Mouse (Mus musculus) midbrain, embryonic 13.5 days (tissue): Measurements from ENCODE around the gene Hmcn2. TPM values are rescaled to one million over a fixed set of nuclear protein-coding genes. Genes with fewer than 3 reads are reported as not detected.

Source experiments
- ATAC-seq: fragments of 200-750 bp; cut with Nextera tagmentation; 2 replicates; pipeline ENCODE4 v1.8.0; 2017; ENCODE audit warnings: mild to moderate bottlenecking, moderate TSS enrichment, moderate library complexity
- H3K27ac ChIP-seq: fragments of 300-500 bp; sonication (generic); 2 replicates; pipeline ENCODE4 v1.5.1; 2015; ENCODE audit warnings: inconsistent platforms, mild to moderate bottlenecking, moderate library complexity
- H3K27me3 ChIP-seq: fragments of 300-500 bp; sonication (generic); 2 replicates; pipeline ENCODE4 v1.6.1; 2015; ENCODE audit warnings: mild to moderate bottlenecking, inconsistent platforms
- H3K36me3 ChIP-seq: fragments of 300-500 bp; sonication (generic); 2 replicates; pipeline ENCODE4 v1.6.1; 2015; ENCODE audit warnings: mild to moderate bottlenecking, inconsistent platforms
- H3K4me1 ChIP-seq: fragments of 300-500 bp; sonication (generic); replicated peaks from 2 replicates; pipeline ENCODE4 v1.6.1; 2015; ENCODE audit warnings: inconsistent platforms
- H3K4me2 ChIP-seq: fragments of 300-500 bp; sonication (generic); replicated peaks from 2 replicates; pipeline ENCODE4 v1.6.1; 2015; ENCODE audit warnings: moderate library complexity, mild to moderate bottlenecking, inconsistent platforms
- H3K4me3 ChIP-seq: fragments of 300-500 bp; sonication (generic); replicated peaks from 2 replicates; pipeline ENCODE4 v1.5.1; 2015; ENCODE audit warnings: mild to moderate bottlenecking, inconsistent platforms
- H3K9ac ChIP-seq: fragments of 300-500 bp; sonication (generic); replicated peaks from 2 replicates; pipeline ENCODE4 v1.6.1; 2015; ENCODE audit warnings: mild to moderate bottlenecking, inconsistent platforms
- H3K9me3 ChIP-seq: fragments of 300-500 bp; sonication (generic); 2 replicates; pipeline ENCODE4 v1.6.1; 2016; ENCODE audit warnings: mild to moderate bottlenecking, inconsistent platforms
- WGBS: fragments of 180-500 bp; shearing (Covaris S2); methylation state at CpG from one replicate; pipeline ENCODE4 v1.1.7; 2015; 5-methylcytosine and 5-hydroxymethylcytosine counted together
- polyA plus RNA-seq: library from polyadenylated mRNA; unstranded; fragments of >200 nt; fragmentation: Nextera tagmentation; extraction: Ambion mirVana; gene quantifications from 2 replicates; pipeline ENCODE4 v1.2.1, GENCODE M21; 2015

Gene Hmcn2
- polyA plus RNA-seq, 1 experiment from 2014 or later: 0.15 TPM

- 0 out of 2 replicates have a peak, but pooled peaks cover 4% of the 10 kb centered on the region for H3K4me1 ChIP-seq
- no peaks in the 10 kb centered on the region for H3K36me3 ChIP-seq
- 72% methylated on average over 6 of the region's 6 CpGs for WGBS
- no peaks in the 10 kb centered on the region for H3K27me3 ChIP-seq
- H3K9ac ChIP-seq: no peak overlapping the region
- no peak for ATAC-seq
- H3K4me3 ChIP-seq: no peak overlapping the region
- H3K9me3 ChIP-seq: no peaks in the 10 kb centered on the region
- no peak overlapping the region for H3K4me2 ChIP-seq
- H3K27ac ChIP-seq: no peak overlapping the region
Observed at GRCm38 (mm10) chr2:31422576-31422975, 108.4 kb downstream of the Hmcn2 start.

- Histone ChIP-seq H3K4me2 (no peak overlapping the region), H3K9me3 (no peaks in the 10 kb centered on the region), H3K4me1 (no peaks in the 10 kb centered on the region), H3K36me3 (no peaks in the 10 kb centered on the region), H3K9ac (no peak overlapping the region), H3K27ac (no peak overlapping the region), H3K4me3 (no peak overlapping the region), H3K27me3 (no peaks in the 10 kb centered on the region)
- WGBS: 93% methylated on average over 5 of the region's 5 CpGs
- no peak for ATAC-seq
Observed at GRCm38 (mm10) chr2:31431477-31431876, 117.3 kb downstream of the Hmcn2 start.

GRCm38 (mm10) chr2:31434746-31435145, 120.5 kb downstream of the Hmcn2 start:
- no peaks in the 10 kb centered on the region for H3K36me3 ChIP-seq
- H3K27me3 ChIP-seq: no peaks in the 10 kb centered on the region
- no peak overlapping the region for H3K4me2 ChIP-seq
- no peaks in the 10 kb centered on the region for H3K4me1 ChIP-seq
- 86% methylated on average over 10 of the region's 10 CpGs for WGBS
- ATAC-seq: no peak
- no peak overlapping the region for H3K27ac ChIP-seq
- no peak overlapping the region for H3K9ac ChIP-seq
- H3K9me3 ChIP-seq: no peaks in the 10 kb centered on the region
- no peak overlapping the region for H3K4me3 ChIP-seq

- H3K27me3 ChIP-seq: no peaks in the 10 kb centered on the region
- H3K27ac ChIP-seq: no peak overlapping the region
- H3K4me3 ChIP-seq: no peak overlapping the region
- no peak overlapping the region for H3K4me2 ChIP-seq
- no peak overlapping the region for H3K9ac ChIP-seq
- H3K4me1 ChIP-seq: no peaks in the 10 kb centered on the region
- WGBS: 35% methylated on average over 6 of the region's 6 CpGs
- no peak for ATAC-seq
- H3K9me3 ChIP-seq: no peaks in the 10 kb centered on the region
- H3K36me3 ChIP-seq: no peaks in the 10 kb centered on the region
Observed at GRCm38 (mm10) chr2:31435567-31435966, 121.4 kb downstream of the Hmcn2 start.

GRCm38 (mm10) chr2:31437480-31438245, 123.4 kb downstream of the Hmcn2 start:
- ATAC-seq: no peak
- 71% methylated on average over 14 of the region's 14 CpGs for WGBS
- Histone ChIP-seq H3K9ac (no peak overlapping the region), H3K27ac (no peak overlapping the region), H3K4me1 (no peaks in the 10 kb centered on the region), H3K27me3 (no peaks in the 10 kb centered on the region; the same call in 1 of the 2 replicates), H3K4me2 (no peak overlapping the region), H3K4me3 (no peak overlapping the region), H3K36me3 (no peaks in the 10 kb centered on the region), H3K9me3 (no peaks in the 10 kb centered on the region)

- Histone ChIP-seq H3K9ac (no peak overlapping the region), H3K4me1 (no peaks in the 10 kb centered on the region), H3K27me3 (no peaks in the 10 kb centered on the region; the same call in 1 of the 2 replicates), H3K27ac (no peak overlapping the region), H3K9me3 (no peaks in the 10 kb centered on the region), H3K4me2 (no peak overlapping the region), H3K4me3 (no peak overlapping the region), H3K36me3 (no peaks in the 10 kb centered on the region)
- ATAC-seq: no peak
- 86% methylated on average over 6 of the region's 6 CpGs for WGBS
Observed at GRCm38 (mm10) chr2:31439576-31439975, 125.4 kb downstream of the Hmcn2 start.

GRCm38 (mm10) chr2:31442480-31443160, 128.4 kb downstream of the Hmcn2 start:
- H3K27me3 ChIP-seq: no peaks in the 10 kb centered on the region; the same call in 1 of the 2 replicates
- H3K4me1 ChIP-seq: no peaks in the 10 kb centered on the region
- no peak overlapping the region for H3K9ac ChIP-seq
- WGBS: 61% methylated on average over 11 of the region's 11 CpGs
- H3K4me2 ChIP-seq: no peak overlapping the region
- no peaks in the 10 kb centered on the region for H3K9me3 ChIP-seq
- H3K36me3 ChIP-seq: no peaks in the 10 kb centered on the region
- H3K4me3 ChIP-seq: no peak overlapping the region
- no peak overlapping the region for H3K27ac ChIP-seq
- ATAC-seq: no peak

- no peak overlapping the region for H3K27ac ChIP-seq
- H3K9me3 ChIP-seq: no peaks in the 10 kb centered on the region
- ATAC-seq: no peak
- H3K27me3 ChIP-seq: no peaks in the 10 kb centered on the region; the same call in 1 of the 2 replicates
- no peaks in the 10 kb centered on the region for H3K36me3 ChIP-seq
- no peak overlapping the region for H3K4me2 ChIP-seq
- 81% methylated on average over 4 of the region's 4 CpGs for WGBS
- peaks cover 27% of the 10 kb centered on the region for H3K4me1 ChIP-seq
- no peak overlapping the region for H3K9ac ChIP-seq
- H3K4me3 ChIP-seq: no peak overlapping the region
Observed at GRCm38 (mm10) chr2:31446036-31446435, 131.8 kb downstream of the Hmcn2 start.

GRCm38 (mm10) chr2:31446456-31446855, 132.2 kb downstream of the Hmcn2 start:
- Histone ChIP-seq H3K9ac (no peak overlapping the region), H3K27me3 (no peaks in the 10 kb centered on the region; the same call in 1 of the 2 replicates), H3K36me3 (no peaks in the 10 kb centered on the region), H3K27ac (no peak overlapping the region), H3K4me2 (no peak overlapping the region), H3K9me3 (no peaks in the 10 kb centered on the region), H3K4me3 (no peak overlapping the region), H3K4me1 (peaks cover 28% of the 10 kb centered on the region)
- no peak for ATAC-seq
- 40% methylated on average over 4 of the region's 4 CpGs for WGBS

- H3K36me3 ChIP-seq: no peaks in the 10 kb centered on the region
- H3K27me3 ChIP-seq: peaks cover 3% of the 10 kb centered on the region; the same call in 1 of the 2 replicates
- WGBS: 87% methylated on average over 2 of the region's 2 CpGs
- H3K4me2 ChIP-seq: no peak overlapping the region
- H3K27ac ChIP-seq: no peak overlapping the region
- H3K4me3 ChIP-seq: no peak overlapping the region
- H3K4me1 ChIP-seq: peaks cover 28% of the 10 kb centered on the region
- no peak overlapping the region for H3K9ac ChIP-seq
- no peak for ATAC-seq
- H3K9me3 ChIP-seq: no peaks in the 10 kb centered on the region
Observed at GRCm38 (mm10) chr2:31447536-31447935, 133.3 kb downstream of the Hmcn2 start.

GRCm38 (mm10) chr2:31448756-31449440, 134.7 kb downstream of the Hmcn2 start:
- Histone ChIP-seq H3K9me3 (no peaks in the 10 kb centered on the region), H3K4me1 (peaks cover 28% of the 10 kb centered on the region), H3K4me3 (no peak overlapping the region), H3K9ac (no peak overlapping the region), H3K4me2 (no peak overlapping the region), H3K27me3 (peaks cover 17% of the 10 kb centered on the region), H3K27ac (peak overlapping the region; percentile 60), H3K36me3 (no peaks in the 10 kb centered on the region)
- WGBS: 42% methylated on average over 3 of the region's 3 CpGs
- ATAC-seq: peak; percentile 25; the same call in 1 of the 2 replicates

GRCm38 (mm10) chr2:31449441-31449815, 135.2 kb downstream of the Hmcn2 start:
- WGBS: 42% methylated on average over 4 of the region's 4 CpGs
- peak; percentile 87 for ATAC-seq

More at GRCm38 (mm10) chr2:31449441-31449815, 135.2 kb downstream of the Hmcn2 start:
- peaks cover 28% of the 10 kb centered on the region for H3K4me1 ChIP-seq
- peak overlapping the region; percentile 60 for H3K27ac ChIP-seq
- no peak overlapping the region for H3K9ac ChIP-seq
- H3K4me3 ChIP-seq: no peak overlapping the region
- no peaks in the 10 kb centered on the region for H3K36me3 ChIP-seq
- H3K9me3 ChIP-seq: no peaks in the 10 kb centered on the region
- H3K4me2 ChIP-seq: no peak overlapping the region
- peaks cover 18% of the 10 kb centered on the region for H3K27me3 ChIP-seq
